Mouse (Mus musculus) heart, postnatal 14 days (tissue): Measurements from ENCODE around the gene Cst10. TPM values are rescaled to one million over a fixed set of nuclear protein-coding genes. Genes with fewer than 3 reads are reported as not detected.

Experiments used
- DNase-seq, 2 experiments: peaks; one replicate each; pipeline ENCODE4 v3.0.0; 2021 to 2022
- intact Hi-C: fragments of 180-260 bp; cut with DNase I; formaldehyde crosslinking; loops from one replicate; pipeline ENCODE4 v1.15.1; 2025
- long read RNA-seq, 2 experiments: library from polyadenylated mRNA; stranded (forward); transcript quantifications; one replicate each; pipeline ENCODE4 v2.0.0; 2021
- total RNA-seq, 2 experiments: library from RNA; stranded (reverse); gene quantifications; 2 replicates each; pipeline ENCODE4 v1.2.3; 2021

Gene Cst10
- total RNA-seq: not detected
- long read RNA-seq, experiment 1: 0 reads
- long read RNA-seq, experiment 2: 0 reads

- intact Hi-C loops: no loop called here
Observed at GRCm38 (mm10) chr2:149404757-149405156, at the start of gene Cst10. Gene Cst10, plus strand, starts transcription at chr2:149405057.

GRCm38 (mm10) chr2:149392951-149393350, 11.9 kb upstream of the Cst10 start:
- intact Hi-C loops: no loop called here
- no peak for DNase-seq

More at GRCm38 (mm10) chr2:149404757-149405156, at the start of gene Cst10:
- no peak for DNase-seq

- intact Hi-C loops: loop anchor here (5.0 to 10.0 kb wide), 2 partner anchors 602 to 675 kb away; no protein-coding TSS in a partner anchor
- peak in 1 of 2 experiments; percentile 20 for DNase-seq
Observed at GRCm38 (mm10) chr2:149422564-149422963, 17.7 kb downstream of the Cst10 start.
